Mouse (Mus musculus): Measurements from ENCODE around the gene Yrdc. TPM values are rescaled to one million over a fixed set of nuclear protein-coding genes. Genes with fewer than 3 reads are reported as not detected.

Gene Yrdc
- 33.5 and 39.6 TPM in 2 replicates for polyA plus RNA-seq (2015; fragmentation: Nextera tagmentation; extraction: Ambion mirVana)

- under 1% methylated on average over 80 of the region's 90 CpGs for WGBS
- Histone ChIP-seq H3K9ac (peak within 1 kb of the TSS; percentile 90), H3K27me3 (no peaks in the 10 kb centered on the region), H3K4me3 (peak within 1 kb of the TSS; percentile 98), H3K4me2 (peak within 1 kb of the TSS; percentile 79), H3K9me3 (no peaks in the 10 kb centered on the region), H3K36me3 (peaks cover 36% of the 10 kb centered on the region), H3K4me1 (peaks cover 21% of the 10 kb centered on the region), H3K27ac (peak within 1 kb of the TSS; percentile 93)
- peak; percentile 89 for ATAC-seq (ENCODE audit: insufficient number of reproducible peaks, insufficient read depth, low FRiP score, low TSS enrichment, low read depth)
These were observed at the start of gene Yrdc for GRCm38 (mm10) chr4:124850261-124850913. Yrdc (plus strand) TSS chr4:124850679.

GRCm38 (mm10) chr4:124801552-124802308, 48.7 kb upstream of the Yrdc start, which contains the start of gene Mtf1:
Mtf1 (plus strand) TSS chr4:124802104.
- H3K4me2 ChIP-seq: peak within 1 kb of the TSS; percentile 84
- H3K4me3 ChIP-seq: peak within 1 kb of the TSS; percentile 73
- peaks cover 12% of the 10 kb centered on the region for H3K4me1 ChIP-seq
- H3K27me3 ChIP-seq: no peaks in the 10 kb centered on the region
- H3K9ac ChIP-seq: peak within 1 kb of the TSS; percentile 91
- peak; percentile 79 for ATAC-seq (ENCODE audit: insufficient number of reproducible peaks, insufficient read depth, low FRiP score, low TSS enrichment, low read depth)
- WGBS: 2% methylated on average over 21 of the region's 21 CpGs
- no peaks in the 10 kb centered on the region for H3K9me3 ChIP-seq
- peak within 1 kb of the TSS; percentile 96 for H3K27ac ChIP-seq
- peaks cover 57% of the 10 kb centered on the region for H3K36me3 ChIP-seq

- H3K27ac ChIP-seq: peak overlapping the region; percentile 96
- no peaks in the 10 kb centered on the region for H3K9me3 ChIP-seq
- H3K9ac ChIP-seq: peak overlapping the region; percentile 91
- 1% methylated on average over 53 of the region's 53 CpGs for WGBS
- peak; percentile 99 for ATAC-seq (ENCODE audit: insufficient number of reproducible peaks, insufficient read depth, low FRiP score, low TSS enrichment, low read depth)
- H3K4me2 ChIP-seq: peak overlapping the region; percentile 84
- H3K4me1 ChIP-seq: peaks cover 12% of the 10 kb centered on the region
- no peaks in the 10 kb centered on the region for H3K27me3 ChIP-seq
- H3K4me3 ChIP-seq: peak overlapping the region; percentile 73
- H3K36me3 ChIP-seq: peaks cover 60% of the 10 kb centered on the region
These were observed 47.9 kb upstream of the Yrdc start for GRCm38 (mm10) chr4:124802309-124803260.

DNA sequence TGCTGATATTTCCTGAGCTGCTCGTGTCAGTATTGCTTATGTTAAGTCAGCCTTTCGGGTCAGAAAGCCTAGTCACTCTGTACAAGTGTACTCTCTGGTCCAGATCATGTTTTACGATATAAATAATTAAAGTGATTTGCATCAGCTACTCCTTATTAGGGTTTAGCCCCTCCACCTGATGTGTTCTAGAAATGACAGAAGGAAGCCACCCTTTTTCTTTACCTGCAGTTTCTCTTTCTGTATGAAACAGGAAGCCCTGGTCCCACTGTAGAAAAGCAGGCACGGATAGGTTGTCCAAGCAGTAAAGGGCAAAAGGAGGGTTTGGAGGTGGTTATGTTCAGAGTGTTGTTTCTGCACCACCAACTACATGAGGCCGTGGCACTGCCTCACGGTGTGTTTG, 47.1 kb upstream of the Yrdc start:
- Histone ChIP-seq H3K4me2 (peak overlapping the region; percentile 84), H3K27me3 (no peaks in the 10 kb centered on the region), H3K36me3 (peaks cover 60% of the 10 kb centered on the region), H3K4me3 (peak overlapping the region; percentile 73), H3K4me1 (peaks cover 12% of the 10 kb centered on the region), H3K9ac (peak overlapping the region; percentile 91), H3K9me3 (no peaks in the 10 kb centered on the region), H3K27ac (no peak overlapping the region)
- ATAC-seq (ENCODE audit: insufficient number of reproducible peaks, insufficient read depth, low FRiP score, low TSS enrichment, low read depth): no peak
- WGBS: 72% methylated on average over 6 of the region's 6 CpGs

GRCm38 (mm10) chr4:124808511-124808910, 42.0 kb upstream of the Yrdc start:
- H3K4me3 ChIP-seq: no peak overlapping the region
- no peaks in the 10 kb centered on the region for H3K27me3 ChIP-seq
- no peak overlapping the region for H3K9ac ChIP-seq
- peaks cover 2% of the 10 kb centered on the region for H3K4me1 ChIP-seq
- no peaks in the 10 kb centered on the region for H3K9me3 ChIP-seq
- no peak overlapping the region for H3K27ac ChIP-seq
- ATAC-seq (ENCODE audit: insufficient number of reproducible peaks, insufficient read depth, low FRiP score, low TSS enrichment, low read depth): no peak
- H3K36me3 ChIP-seq: peaks cover 56% of the 10 kb centered on the region
- no peak overlapping the region for H3K4me2 ChIP-seq
- 83% methylated on average over 5 of the region's 5 CpGs for WGBS

- Histone ChIP-seq H3K36me3 (peaks cover 56% of the 10 kb centered on the region), H3K9me3 (no peaks in the 10 kb centered on the region), H3K9ac (no peak overlapping the region), H3K4me2 (no peak overlapping the region), H3K4me3 (no peak overlapping the region), H3K27me3 (no peaks in the 10 kb centered on the region), H3K27ac (no peak overlapping the region), H3K4me1 (no peaks in the 10 kb centered on the region)
- WGBS: 77% methylated on average over 9 of the region's 9 CpGs
- ATAC-seq (ENCODE audit: insufficient number of reproducible peaks, insufficient read depth, low FRiP score, low TSS enrichment, low read depth): no peak
These were observed 41.2 kb upstream of the Yrdc start for GRCm38 (mm10) chr4:124809136-124809883.

GRCm38 (mm10) chr4:124810056-124810455, 40.4 kb upstream of the Yrdc start:
- 91% methylated on average over 7 of the region's 7 CpGs for WGBS
- no peak overlapping the region for H3K27ac ChIP-seq
- ATAC-seq (ENCODE audit: insufficient number of reproducible peaks, insufficient read depth, low FRiP score, low TSS enrichment, low read depth): no peak

GRCm38 (mm10) chr4:124811347-124811975, 39.0 kb upstream of the Yrdc start:
- 46% methylated on average over 9 of the region's 9 CpGs for WGBS

More at GRCm38 (mm10) chr4:124810056-124810455, 40.4 kb upstream of the Yrdc start:
- H3K36me3 ChIP-seq: peaks cover 51% of the 10 kb centered on the region
- H3K4me2 ChIP-seq: no peak overlapping the region
- H3K27me3 ChIP-seq: no peaks in the 10 kb centered on the region
- H3K9me3 ChIP-seq: no peaks in the 10 kb centered on the region
- no peak overlapping the region for H3K4me3 ChIP-seq
- H3K9ac ChIP-seq: no peak overlapping the region
- no peaks in the 10 kb centered on the region for H3K4me1 ChIP-seq

DNA sequence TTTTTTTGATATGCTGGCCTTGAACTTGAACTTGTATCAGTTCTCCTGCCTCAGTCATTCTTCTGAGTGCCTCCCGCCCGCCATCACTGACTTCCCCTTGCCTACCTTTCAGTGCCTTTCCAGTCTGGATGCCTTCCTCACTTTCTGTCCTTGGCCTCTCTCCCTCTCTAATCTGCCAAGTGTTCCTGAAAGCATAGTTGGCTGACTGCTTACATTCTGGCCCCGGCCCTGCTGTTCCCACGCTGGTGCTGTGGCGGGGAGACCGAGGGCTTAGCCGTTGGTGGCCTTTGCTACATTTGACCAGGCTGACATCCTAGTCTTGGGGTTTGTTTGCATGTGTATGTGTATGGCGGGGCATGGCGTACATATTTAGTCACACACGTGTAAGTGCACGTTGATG, 34.6 kb upstream of the Yrdc start:
- Histone ChIP-seq H3K27ac (no peak overlapping the region), H3K4me2 (no peak overlapping the region), H3K9ac (no peak overlapping the region), H3K4me3 (no peak overlapping the region), H3K36me3 (peaks cover 23% of the 10 kb centered on the region), H3K9me3 (no peaks in the 10 kb centered on the region), H3K4me1 (peaks cover 5% of the 10 kb centered on the region; the same call in 1 of the 2 replicates), H3K27me3 (no peaks in the 10 kb centered on the region)
- no peak for ATAC-seq (ENCODE audit: insufficient number of reproducible peaks, insufficient read depth, low FRiP score, low TSS enrichment, low read depth)
- 92% methylated on average over 11 of the region's 11 CpGs for WGBS

More at GRCm38 (mm10) chr4:124811347-124811975, 39.0 kb upstream of the Yrdc start:
- no peaks in the 10 kb centered on the region for H3K27me3 ChIP-seq
- peaks cover 37% of the 10 kb centered on the region for H3K36me3 ChIP-seq
- no peaks in the 10 kb centered on the region for H3K9me3 ChIP-seq
- ATAC-seq (ENCODE audit: insufficient number of reproducible peaks, insufficient read depth, low FRiP score, low TSS enrichment, low read depth): no peak
- no peak overlapping the region for H3K9ac ChIP-seq
- H3K4me2 ChIP-seq: no peak overlapping the region
- H3K4me1 ChIP-seq: no peaks in the 10 kb centered on the region
- no peak overlapping the region for H3K4me3 ChIP-seq
- H3K27ac ChIP-seq: no peak overlapping the region

GRCm38 (mm10) chr4:124817803-124818202, 32.7 kb upstream of the Yrdc start:
- Histone ChIP-seq H3K9ac (0 out of 2 replicates have a peak overlapping the region, but pooled peaks have one; percentile 11), H3K9me3 (no peaks in the 10 kb centered on the region), H3K27ac (no peak overlapping the region), H3K4me2 (no peak overlapping the region), H3K4me3 (no peak overlapping the region), H3K4me1 (peaks cover 5% of the 10 kb centered on the region; the same call in 1 of the 2 replicates), H3K27me3 (no peaks in the 10 kb centered on the region), H3K36me3 (peaks cover 30% of the 10 kb centered on the region)
- 21% methylated on average over 6 of the region's 6 CpGs for WGBS
- ATAC-seq (ENCODE audit: insufficient number of reproducible peaks, insufficient read depth, low FRiP score, low TSS enrichment, low read depth): no peak

All from embryonic facial prominence, embryonic 13.5 days (tissue).